Mouse (Mus musculus) kidney, postnatal 25 days (tissue): ENCODE results near the gene Olfr700.
"Not testable (repeated sequence)": the region's sequence is repeated elsewhere in the genome, so short reads cannot be mapped to it uniquely, and the experiment has no call there.

Source experiments
- DNase-seq, 2 experiments: peaks; one replicate each; pipeline ENCODE4 v3.0.0; 2021; ENCODE audit warnings: mixed read lengths in 2 of 2

Gene Olfr700

DNA sequence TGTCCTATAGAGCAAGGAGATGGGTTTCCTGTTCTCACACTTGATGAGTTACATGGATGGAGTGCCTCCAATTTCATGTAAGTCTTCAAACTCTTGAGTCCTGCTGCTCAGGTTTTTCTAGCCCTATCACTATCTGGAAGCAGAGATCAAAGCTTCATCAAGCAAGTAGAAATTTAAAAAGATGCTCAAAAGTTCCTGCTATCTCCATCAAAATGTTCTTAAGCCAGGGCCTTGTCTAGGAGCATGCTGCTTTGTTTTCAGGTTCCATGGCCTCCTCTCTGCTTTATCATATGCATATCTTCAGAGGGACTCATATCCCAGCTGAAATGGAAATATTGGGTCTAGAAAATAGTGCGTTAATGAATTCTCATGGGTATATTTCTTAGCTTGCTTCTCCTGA, at the start of gene Olfr700:
Gene Olfr700 (minus strand): TSS at position 101 of the 400 bp plus-strand sequence.
- DNase-seq, result no peak

DNA sequence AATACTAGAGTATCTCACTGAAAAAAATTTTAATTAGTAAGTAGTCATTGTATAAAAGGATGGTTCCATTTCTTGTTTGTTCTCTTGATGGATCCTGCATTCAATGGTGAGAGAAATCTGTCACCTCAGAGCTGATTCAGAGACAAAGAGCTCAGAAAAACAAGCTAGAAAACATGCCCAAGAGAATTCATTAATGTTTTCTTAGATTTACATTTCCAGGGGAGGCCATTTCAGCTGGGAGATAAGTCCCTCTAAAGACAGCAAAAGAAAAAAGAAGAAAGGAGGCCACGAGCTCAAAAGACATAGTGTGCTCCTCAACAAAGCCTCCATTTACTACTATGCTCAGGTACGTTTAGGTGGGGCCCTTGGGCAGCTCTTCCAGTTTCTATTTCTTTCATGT, 34.4 kb upstream of the Olfr700 start, which contains the start of gene Olfr703:
Gene Olfr703 (plus strand): TSS at position 301 of the 400 bp plus-strand sequence.
- no peak for DNase-seq

DNA sequence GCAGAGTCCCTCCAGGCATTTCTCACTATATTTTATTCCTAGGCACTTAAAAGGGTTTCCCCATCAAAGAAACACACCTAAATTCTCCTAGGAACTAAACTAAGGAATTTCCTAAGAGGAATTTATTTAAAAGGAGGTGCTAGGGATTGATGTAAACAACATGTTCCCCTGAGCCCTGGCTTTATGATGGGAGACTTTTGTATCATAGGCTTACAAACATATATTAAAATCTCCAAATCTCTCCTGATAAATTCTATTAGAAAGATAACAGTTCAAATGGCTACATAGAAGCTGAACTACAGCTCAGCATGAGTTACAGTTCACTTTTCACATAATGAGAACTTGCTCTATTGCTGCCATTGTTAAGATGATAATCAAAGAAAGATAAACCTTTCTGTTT, 25.2 kb upstream of the Olfr700 start, which contains the start of gene Olfr702:
Gene Olfr702 (minus strand): TSS at position 101 of the 400 bp plus-strand sequence.
- no peak for DNase-seq

DNA sequence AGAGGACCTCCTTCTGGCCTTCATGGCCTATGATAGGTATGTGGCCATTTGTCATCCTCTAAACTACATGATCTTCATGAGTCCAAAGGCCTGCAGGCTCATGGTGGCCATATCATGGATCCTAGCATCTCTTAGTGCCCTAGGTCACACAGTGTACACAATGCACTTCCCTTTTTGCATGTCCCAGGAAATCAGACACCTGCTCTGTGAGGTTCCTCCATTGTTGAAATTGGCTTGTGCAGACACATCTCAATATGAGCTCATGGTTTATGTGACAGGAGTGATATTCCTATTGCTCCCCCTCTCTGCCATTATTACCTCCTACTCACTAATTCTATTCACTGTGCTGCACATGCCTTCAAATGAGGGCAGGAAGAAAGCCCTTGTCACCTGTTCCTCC, 9.8 kb upstream of the Olfr700 start:
- no peak for DNase-seq

DNA sequence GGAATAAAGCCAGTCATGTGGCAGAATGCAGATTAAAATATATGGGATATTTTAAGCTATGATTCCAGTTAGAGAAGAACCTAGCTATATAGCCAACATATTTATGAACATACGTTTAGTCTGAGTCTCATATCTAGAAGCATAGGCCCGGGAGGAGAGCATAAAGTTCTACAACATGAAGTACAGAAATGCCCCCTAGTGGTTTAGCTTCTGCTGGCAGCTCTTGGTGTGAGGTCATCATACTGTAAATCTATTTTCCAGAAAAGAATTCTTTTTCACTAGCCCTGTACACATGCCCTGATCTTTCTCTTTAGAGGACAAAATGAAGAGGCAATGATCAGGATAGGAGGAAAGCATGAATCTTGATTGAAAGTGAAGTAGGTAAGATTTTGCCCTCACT, 7.1 kb upstream of the Olfr700 start:
- no peak for DNase-seq

DNA sequence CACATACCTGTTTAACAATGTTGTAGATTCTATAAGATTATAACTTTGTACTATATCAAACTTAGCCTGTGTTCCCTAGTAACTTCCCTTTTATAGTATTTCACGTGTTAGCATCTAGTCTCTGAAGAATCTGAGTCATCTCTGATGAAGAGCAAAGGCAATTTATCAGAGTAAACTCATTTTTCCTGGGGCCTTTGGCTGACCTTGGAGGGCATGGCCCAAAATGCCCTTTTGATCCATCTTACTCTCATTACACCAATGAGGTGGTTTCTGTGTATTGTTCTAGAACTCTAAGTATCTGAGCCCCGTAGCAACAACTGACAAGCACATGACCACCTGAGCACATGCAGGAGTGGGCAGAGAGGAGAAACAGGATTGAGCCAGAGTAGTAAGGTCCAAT, 5.2 kb upstream of the Olfr700 start, which contains the start of gene Olfr701:
Gene Olfr701 (plus strand): TSS at position 301 of the 400 bp plus-strand sequence.
- no peak for DNase-seq

DNA sequence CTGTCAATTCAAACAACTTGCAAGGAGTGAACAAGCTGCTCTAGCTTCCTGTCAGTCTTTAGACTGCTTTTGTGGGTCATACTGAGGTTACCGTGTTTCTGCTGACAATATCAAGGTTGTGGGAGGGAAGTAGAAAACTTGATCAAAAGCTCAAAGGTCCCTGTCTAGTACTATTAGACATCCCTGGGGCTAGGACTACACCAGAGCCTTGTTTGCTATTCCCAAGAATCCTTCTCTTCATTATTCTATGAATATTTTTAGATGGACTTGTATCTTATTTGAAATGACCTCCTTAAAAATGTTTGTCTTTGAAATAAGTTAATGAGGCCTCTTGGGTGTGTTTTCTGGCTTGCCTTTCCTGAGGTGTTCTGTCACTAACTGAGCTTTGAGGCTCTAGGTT, 15.5 kb downstream of the Olfr700 start, which contains the start of gene Olfr699:
Gene Olfr699 (minus strand): TSS at position 101 of the 400 bp plus-strand sequence.
- DNase-seq, result no peak

DNA sequence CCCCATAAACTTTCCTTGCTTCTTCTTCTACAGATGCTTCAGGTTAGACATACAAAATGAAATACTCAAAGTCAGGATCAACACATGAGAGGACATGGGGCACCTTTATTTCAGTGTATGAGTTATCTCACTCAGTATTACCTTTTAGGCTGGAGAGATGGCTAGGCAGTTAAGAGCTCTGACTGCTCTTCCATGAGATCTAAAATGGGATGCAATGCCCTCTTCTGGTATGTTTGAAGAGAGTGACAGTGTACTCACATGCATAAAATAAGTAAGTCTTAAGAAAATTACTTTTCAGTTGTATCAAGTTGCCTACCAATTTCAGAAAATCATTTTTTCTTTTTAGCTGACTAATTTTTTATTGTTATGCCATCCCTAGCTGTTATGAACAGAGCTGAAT, 20.3 kb downstream of the Olfr700 start:
- DNase-seq, result no peak

DNA sequence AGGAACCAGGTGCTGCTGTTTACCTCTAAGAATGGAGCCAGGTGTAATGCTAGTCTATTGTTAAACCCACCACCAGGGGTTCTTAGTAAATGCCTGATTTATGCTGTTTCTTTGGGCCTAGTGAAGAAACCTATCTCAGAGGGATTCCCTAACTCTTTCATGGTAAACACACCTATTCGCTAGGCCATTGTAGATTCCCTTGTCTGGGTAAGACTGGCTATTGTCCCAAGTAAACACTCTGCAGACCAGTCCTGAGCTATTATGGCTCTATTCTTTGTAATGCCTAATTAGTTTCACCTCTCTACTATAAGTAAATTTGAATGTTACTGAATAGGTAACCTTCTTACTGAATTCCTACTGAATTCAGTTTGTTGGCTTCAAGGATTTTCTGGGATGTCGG, 47.6 kb downstream of the Olfr700 start:
- DNase-seq, result not testable (repeated sequence)

DNA sequence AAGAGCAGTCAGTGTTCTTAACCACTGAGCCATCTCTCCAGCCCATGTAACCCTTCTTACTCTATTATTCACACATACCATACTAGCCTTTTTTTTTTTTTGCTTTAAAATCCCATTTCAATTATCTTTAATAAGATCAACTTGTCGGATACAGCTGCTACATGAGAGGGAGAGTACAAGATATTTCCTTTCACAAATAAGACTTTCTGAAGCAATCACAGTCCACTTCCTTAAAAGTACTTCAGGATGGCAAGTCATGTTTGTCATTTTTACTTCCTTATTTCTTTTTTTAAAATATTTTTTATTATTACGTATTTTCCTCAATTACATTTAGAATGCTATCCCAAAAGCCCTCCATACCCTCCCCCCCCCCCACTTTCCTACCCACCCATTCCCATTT, 49.8 kb downstream of the Olfr700 start:
- no peak for DNase-seq
